Mouse (Mus musculus): ENCODE measurements around the gene Dmrt3. TPM values are rescaled to one million over a fixed set of nuclear protein-coding genes. Genes with fewer than 3 reads are reported as not detected.

Gene Dmrt3
- 0.07 and 0.16 TPM in 2 replicates for polyA plus RNA-seq (2015; fragmentation: Nextera tagmentation; extraction: Ambion mirVana)

DNA sequence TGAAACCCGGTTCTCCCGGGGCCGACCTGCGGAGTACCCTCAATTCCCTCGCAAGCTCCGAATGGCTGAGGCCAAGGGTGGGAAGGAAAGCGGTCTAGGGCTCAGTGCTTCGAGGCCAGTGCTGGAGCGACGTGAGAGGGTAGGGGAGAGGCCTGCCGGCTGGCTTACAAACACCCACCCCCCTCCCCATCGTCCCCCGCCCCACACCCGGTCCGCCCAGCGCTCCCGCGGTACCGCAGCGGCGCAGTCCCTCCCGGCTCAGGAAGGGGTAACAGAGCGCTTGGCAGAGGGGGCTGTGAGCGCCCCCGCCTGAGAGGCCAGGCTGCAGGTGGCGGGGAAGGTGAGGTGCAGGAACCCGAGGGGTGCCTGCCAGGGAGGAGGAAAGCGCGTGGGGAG is at the start of gene Dmrt3:
TSS of gene Dmrt3 (plus strand) at position 287 of the 396 bp plus-strand sequence.
- peaks cover 28% of the 10 kb centered on the region; the same call in 1 of the 2 replicates for H3K27me3 ChIP-seq (ENCODE audit: control insufficient read depth, insufficient read depth, low read length)
- no peak for TF ChIP-seq EP300 (optimal IDR thresholded peaks at IDR 0.05)
- no peak for TF ChIP-seq CTCF (IDR thresholded peaks at IDR 0.05; ENCODE audit: low read depth)
- H3K27ac ChIP-seq (replicated peaks): no peak within 1 kb of the TSS
- peak within 1 kb of the TSS; percentile 39 for H3K4me3 ChIP-seq (ENCODE audit: low read depth, low read length)
- no peaks in the 10 kb centered on the region for H3K9me3 ChIP-seq (ENCODE audit: control insufficient read depth, low read length)
- no peak within 1 kb of the TSS for H3K9ac ChIP-seq (ENCODE audit: low read length)
- peak within 1 kb of the TSS; percentile 58 for H3K4me2 ChIP-seq (replicated peaks; ENCODE audit: low read depth)
- ATAC-seq (ENCODE audit: low FRiP score, low TSS enrichment): no peak; the same call in 1 of the 2 replicates
- no peaks in the 10 kb centered on the region; the same call in 1 of the 2 replicates for H3K4me1 ChIP-seq (replicated peaks; ENCODE audit: control insufficient read depth, insufficient read depth)
- 1% methylated on average over 26 of the region's 29 CpGs for WGBS
- no peak for DNase-seq (ENCODE audit: low spot score)
- H3K36me3 ChIP-seq (ENCODE audit: control insufficient read depth, insufficient read depth, low read length): no peaks in the 10 kb centered on the region

DNA sequence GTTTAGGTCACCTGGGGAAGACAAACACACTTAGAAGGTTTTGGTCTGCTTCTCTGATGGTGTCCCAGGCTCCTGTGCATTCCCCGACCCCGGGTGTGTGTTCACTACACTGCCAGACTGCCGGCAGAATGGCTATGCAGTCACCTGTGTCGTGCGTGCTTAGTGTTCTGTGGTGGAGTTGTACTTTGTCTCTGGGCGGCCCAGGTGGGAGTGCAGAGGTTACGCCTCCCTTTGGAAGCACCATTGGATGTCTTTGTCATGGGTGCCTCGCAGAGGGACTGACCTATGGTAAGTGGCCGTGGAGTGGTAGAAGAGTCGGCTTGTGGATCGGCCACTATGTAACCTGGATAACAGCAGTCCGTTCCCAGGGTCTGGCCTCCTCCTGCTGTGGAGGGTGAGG is 45.7 kb upstream of the Dmrt3 start:
- no peak for TF ChIP-seq EP300 (optimal IDR thresholded peaks at IDR 0.05)
- no peak for TF ChIP-seq CTCF (IDR thresholded peaks at IDR 0.05; ENCODE audit: low read depth)
- 64% methylated on average over 12 of the region's 12 CpGs for WGBS
- H3K4me2 ChIP-seq (replicated peaks; ENCODE audit: low read depth): no peak overlapping the region
- no peaks in the 10 kb centered on the region for H3K27me3 ChIP-seq (ENCODE audit: control insufficient read depth, insufficient read depth, low read length)
- H3K9me3 ChIP-seq (ENCODE audit: control insufficient read depth, low read length): no peaks in the 10 kb centered on the region
- DNase-seq (ENCODE audit: low spot score) (no peak), ATAC-seq (ENCODE audit: low FRiP score, low TSS enrichment) (no peak)
- H3K36me3 ChIP-seq (ENCODE audit: control insufficient read depth, insufficient read depth, low read length): no peaks in the 10 kb centered on the region
- no peaks in the 10 kb centered on the region for H3K4me1 ChIP-seq (replicated peaks; ENCODE audit: control insufficient read depth, insufficient read depth)
- no peak overlapping the region for H3K9ac ChIP-seq (ENCODE audit: low read length)
- H3K27ac ChIP-seq (replicated peaks): no peak overlapping the region
- no peak overlapping the region for H3K4me3 ChIP-seq (ENCODE audit: low read depth, low read length)

DNA sequence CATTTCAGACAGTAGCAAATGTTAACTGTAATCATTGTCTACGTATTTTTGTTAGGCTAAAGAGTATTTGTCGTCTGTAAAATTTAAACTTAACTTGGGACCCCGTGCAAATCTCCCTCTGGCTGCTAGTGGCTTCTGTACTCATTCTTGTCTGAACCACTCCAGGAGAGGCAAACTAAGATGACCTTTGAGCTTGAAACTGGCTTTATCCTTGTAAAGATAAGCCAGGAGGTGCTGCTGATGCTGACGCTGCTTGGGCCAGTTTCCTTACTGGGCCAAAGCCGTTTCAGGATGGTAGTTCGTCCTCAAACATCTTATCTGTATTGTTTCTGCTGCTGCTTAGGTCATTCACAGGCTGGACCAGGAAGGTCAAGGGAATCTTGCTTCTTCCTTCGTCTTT is 40.3 kb upstream of the Dmrt3 start:
- TF ChIP-seq CTCF (IDR thresholded peaks at IDR 0.05; ENCODE audit: low read depth) (no peak), EP300 (optimal IDR thresholded peaks at IDR 0.05) (no peak)
- no peak for ATAC-seq (ENCODE audit: low FRiP score, low TSS enrichment)

DNA sequence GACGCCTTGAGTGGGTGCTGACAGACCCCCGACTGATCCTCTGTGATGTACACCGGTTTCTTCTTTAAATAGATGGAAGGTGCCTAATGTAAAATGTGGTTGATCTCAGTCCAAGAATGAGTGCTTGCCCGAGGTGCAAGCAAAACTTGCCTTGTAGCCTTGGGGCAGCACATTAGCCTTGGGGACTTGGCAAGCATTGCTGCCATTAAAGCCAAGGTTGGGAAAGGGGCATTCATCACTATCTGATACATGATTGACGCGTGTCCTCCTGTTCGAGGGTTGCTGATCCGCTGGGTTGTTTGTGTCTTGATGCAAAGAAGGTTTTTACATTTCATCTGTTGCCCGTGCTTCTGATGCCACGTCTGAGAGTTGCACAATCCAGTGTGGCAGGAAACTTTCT is 35.7 kb upstream of the Dmrt3 start:
- Histone ChIP-seq H3K9me3 (ENCODE audit: control insufficient read depth, low read length) (no peaks in the 10 kb centered on the region), H3K27me3 (ENCODE audit: control insufficient read depth, insufficient read depth, low read length) (no peaks in the 10 kb centered on the region), H3K36me3 (ENCODE audit: control insufficient read depth, insufficient read depth, low read length) (no peaks in the 10 kb centered on the region), H3K27ac (replicated peaks) (no peak overlapping the region), H3K9ac (ENCODE audit: low read length) (no peak overlapping the region), H3K4me1 (replicated peaks; ENCODE audit: control insufficient read depth, insufficient read depth) (no peaks in the 10 kb centered on the region), H3K4me3 (ENCODE audit: low read depth, low read length) (no peak overlapping the region), H3K4me2 (replicated peaks; ENCODE audit: low read depth) (no peak overlapping the region)
- WGBS: 28% methylated on average over 10 of the region's 10 CpGs
- ATAC-seq (ENCODE audit: low FRiP score, low TSS enrichment) (no peak), DNase-seq (ENCODE audit: low spot score) (no peak)
- TF ChIP-seq EP300 (optimal IDR thresholded peaks at IDR 0.05) (no peak), CTCF (IDR thresholded peaks at IDR 0.05; ENCODE audit: low read depth) (no peak)

More for the DNA sequence above, 40.3 kb upstream of the Dmrt3 start:
- WGBS: 62% methylated on average over 7 of the region's 7 CpGs
- no peak overlapping the region for H3K9ac ChIP-seq (ENCODE audit: low read length)
- no peak overlapping the region for H3K4me3 ChIP-seq (ENCODE audit: low read depth, low read length)
- no peaks in the 10 kb centered on the region for H3K36me3 ChIP-seq (ENCODE audit: control insufficient read depth, insufficient read depth, low read length)
- H3K9me3 ChIP-seq (ENCODE audit: control insufficient read depth, low read length): no peaks in the 10 kb centered on the region
- no peak overlapping the region for H3K4me2 ChIP-seq (replicated peaks; ENCODE audit: low read depth)
- DNase-seq (ENCODE audit: low spot score): no peak
- no peaks in the 10 kb centered on the region for H3K27me3 ChIP-seq (ENCODE audit: control insufficient read depth, insufficient read depth, low read length)
- H3K4me1 ChIP-seq (replicated peaks; ENCODE audit: control insufficient read depth, insufficient read depth): no peaks in the 10 kb centered on the region
- no peak overlapping the region for H3K27ac ChIP-seq (replicated peaks)

DNA sequence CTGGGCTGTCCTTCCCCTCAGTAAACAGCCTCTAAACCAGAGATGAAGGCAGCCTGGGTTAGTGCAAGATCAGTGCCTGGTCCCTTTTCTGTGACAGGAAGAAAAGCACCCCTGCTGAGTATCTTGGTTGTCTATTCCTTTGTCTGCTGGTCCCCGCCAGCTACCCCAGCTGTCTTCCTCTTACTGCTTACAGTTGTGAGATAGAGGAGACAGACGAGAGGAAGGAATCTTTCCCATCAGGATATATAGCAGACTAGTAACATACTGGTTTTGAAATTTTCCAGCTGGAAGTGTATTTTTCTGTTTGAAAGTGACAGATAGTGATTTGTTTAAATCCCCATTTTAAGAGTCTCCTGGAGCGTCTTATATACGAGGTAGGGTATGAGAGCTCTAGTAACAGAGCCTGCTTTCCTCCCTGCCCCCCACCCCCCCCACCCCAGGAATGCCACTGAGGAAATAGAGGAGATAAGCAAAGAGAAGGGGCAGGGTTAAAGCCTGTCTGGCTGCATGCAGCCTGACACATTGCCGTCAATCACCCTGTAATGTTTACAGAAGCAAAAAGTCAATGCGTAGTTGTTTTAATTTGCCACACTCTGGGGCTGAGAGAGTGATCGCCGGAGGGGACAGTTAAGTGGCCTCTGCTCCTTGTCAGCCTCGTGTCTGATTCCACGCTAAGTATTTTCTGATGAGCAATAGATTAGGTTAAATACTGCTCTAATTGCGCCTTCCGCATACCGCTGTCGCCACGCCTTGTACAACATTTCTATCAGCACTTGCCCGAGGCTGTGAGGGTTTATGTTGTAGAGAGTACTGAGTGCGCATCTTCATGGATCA is 34.9 kb upstream of the Dmrt3 start:
- H3K27ac ChIP-seq (replicated peaks): no peak overlapping the region
- H3K4me1 ChIP-seq (replicated peaks; ENCODE audit: control insufficient read depth, insufficient read depth): no peaks in the 10 kb centered on the region
- H3K4me2 ChIP-seq (replicated peaks; ENCODE audit: low read depth): no peak overlapping the region
- no peaks in the 10 kb centered on the region for H3K36me3 ChIP-seq (ENCODE audit: control insufficient read depth, insufficient read depth, low read length)
- H3K9ac ChIP-seq (ENCODE audit: low read length): no peak overlapping the region
- WGBS: 3% methylated on average over 17 of the region's 17 CpGs
- DNase-seq (ENCODE audit: low spot score): no peak
- no peak for ATAC-seq (ENCODE audit: low FRiP score, low TSS enrichment)
- TF ChIP-seq EP300 (optimal IDR thresholded peaks at IDR 0.05): no peak
- no peak for TF ChIP-seq CTCF (IDR thresholded peaks at IDR 0.05; ENCODE audit: low read depth)
- no peak overlapping the region for H3K4me3 ChIP-seq (ENCODE audit: low read depth, low read length)
- H3K27me3 ChIP-seq (ENCODE audit: control insufficient read depth, insufficient read depth, low read length): no peaks in the 10 kb centered on the region
- H3K9me3 ChIP-seq (ENCODE audit: control insufficient read depth, low read length): no peaks in the 10 kb centered on the region

DNA sequence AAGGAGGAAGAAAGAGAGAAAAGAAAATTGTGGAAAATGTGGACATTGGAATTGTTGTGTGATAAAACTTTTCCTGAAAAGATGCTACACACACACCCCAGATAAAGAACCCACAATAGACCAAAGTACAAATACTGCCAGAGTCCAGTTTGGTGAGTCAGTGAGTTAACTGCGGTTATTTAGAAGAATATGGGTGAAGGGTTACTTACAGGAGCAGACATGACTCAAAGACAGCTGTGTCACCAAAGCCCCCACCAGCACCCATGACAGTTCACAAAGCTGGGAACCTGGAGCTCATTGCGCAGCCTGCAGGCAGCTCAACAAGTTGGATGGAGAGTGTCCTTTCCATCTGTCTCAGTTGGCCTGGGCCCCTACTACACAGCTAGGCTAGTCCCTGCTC is 31.7 kb upstream of the Dmrt3 start:
- no peak for TF ChIP-seq EP300 (optimal IDR thresholded peaks at IDR 0.05)
- no peak for TF ChIP-seq CTCF (IDR thresholded peaks at IDR 0.05; ENCODE audit: low read depth)
- Histone ChIP-seq H3K4me1 (replicated peaks; ENCODE audit: control insufficient read depth, insufficient read depth) (no peaks in the 10 kb centered on the region), H3K4me3 (ENCODE audit: low read depth, low read length) (no peak overlapping the region), H3K27ac (replicated peaks) (no peak overlapping the region), H3K36me3 (ENCODE audit: control insufficient read depth, insufficient read depth, low read length) (no peaks in the 10 kb centered on the region), H3K4me2 (replicated peaks; ENCODE audit: low read depth) (no peak overlapping the region), H3K27me3 (ENCODE audit: control insufficient read depth, insufficient read depth, low read length) (no peaks in the 10 kb centered on the region), H3K9ac (ENCODE audit: low read length) (no peak overlapping the region), H3K9me3 (ENCODE audit: control insufficient read depth, low read length) (no peaks in the 10 kb centered on the region)
- WGBS: 86% methylated on average over 2 of the region's 2 CpGs
- DNase-seq (ENCODE audit: low spot score) (no peak), ATAC-seq (ENCODE audit: low FRiP score, low TSS enrichment) (peak; percentile 49; the same call in 1 of the 2 replicates)

Data from stomach, postnatal 0 days (tissue).